Mouse (Mus musculus): ENCODE measurements around the gene Tm9sf1.

The Tm9sf1 gene

GRCm38 (mm10) chr14:55598521-55599390 is 44.9 kb downstream of the Tm9sf1 start:
- in situ Hi-C loops (cut with MboI; ENCODE audit: low pct_unique_long_range_greater_than_20kb in 1 of 2, low sequenced_read_pairs in 2 of 2, unreplicated experiment in 1 of 2), result no loop called here

- in situ Hi-C loops (cut with MboI; ENCODE audit: low pct_unique_long_range_greater_than_20kb in 1 of 2, low sequenced_read_pairs in 2 of 2, unreplicated experiment in 1 of 2), result no loop called here
Observed at GRCm38 (mm10) chr14:55596036-55596690, 47.4 kb downstream of the Tm9sf1 start.

GRCm38 (mm10) chr14:55592226-55592625 is 51.4 kb downstream of the Tm9sf1 start:
- in situ Hi-C loops (cut with MboI; ENCODE audit: low pct_unique_long_range_greater_than_20kb in 1 of 2, low sequenced_read_pairs in 2 of 2, unreplicated experiment in 1 of 2), result no loop called here

- in situ Hi-C loops (cut with MboI; ENCODE audit: low pct_unique_long_range_greater_than_20kb in 1 of 2, low sequenced_read_pairs in 2 of 2, unreplicated experiment in 1 of 2), result no loop called here
Observed at GRCm38 (mm10) chr14:55591331-55591891, 52.2 kb downstream of the Tm9sf1 start, which contains the start of gene Rnf31. Gene Rnf31 (plus strand): TSS chr14:55591708.

- in situ Hi-C loops (cut with MboI; ENCODE audit: low pct_unique_long_range_greater_than_20kb in 1 of 2, low sequenced_read_pairs in 2 of 2, unreplicated experiment in 1 of 2), result no loop called here
Observed at GRCm38 (mm10) chr14:55590748-55591330, 52.8 kb downstream of the Tm9sf1 start, which contains the start of gene Psme2. Gene Psme2 (minus strand): TSS chr14:55591113.

DNA sequence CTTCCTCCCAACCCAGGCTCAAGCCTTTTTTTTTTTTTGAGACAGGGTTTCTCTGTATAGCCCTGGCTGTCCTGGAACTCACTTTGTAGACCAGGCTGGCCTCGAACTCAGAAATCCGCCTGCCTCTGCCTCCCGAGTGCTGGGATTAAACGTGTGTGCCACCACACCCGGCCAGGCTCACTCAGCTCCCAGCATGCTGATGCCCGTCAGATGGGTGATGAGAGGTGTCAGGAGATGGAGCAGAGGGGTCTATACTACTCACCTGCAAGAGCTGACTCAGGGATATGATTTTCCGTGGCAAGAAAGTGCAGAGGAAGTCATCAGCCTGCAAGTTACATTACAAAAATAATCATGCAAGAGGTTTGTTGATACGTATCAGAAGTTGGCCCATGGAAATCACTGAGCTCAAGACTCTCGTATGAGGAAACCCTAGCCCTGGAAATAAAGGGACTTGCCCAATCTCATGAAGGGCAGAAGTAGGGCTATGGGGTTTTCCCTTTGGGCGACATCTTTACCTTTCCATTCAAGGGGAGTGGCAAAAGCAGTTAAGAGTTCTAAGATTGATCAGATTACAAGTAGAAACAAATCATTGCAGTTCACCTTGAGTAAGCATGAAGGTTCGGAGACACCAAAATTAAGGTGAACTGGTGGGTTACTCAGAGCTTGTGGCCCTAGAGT is 53.7 kb downstream of the Tm9sf1 start:
- in situ Hi-C loops (cut with MboI; ENCODE audit: low pct_unique_long_range_greater_than_20kb in 1 of 2, low sequenced_read_pairs in 2 of 2, unreplicated experiment in 1 of 2), result no loop called here

GRCm38 (mm10) chr14:55589271-55589670 is 54.3 kb downstream of the Tm9sf1 start:
- in situ Hi-C loops (cut with MboI; ENCODE audit: low pct_unique_long_range_greater_than_20kb in 1 of 2, low sequenced_read_pairs in 2 of 2, unreplicated experiment in 1 of 2), result no loop called here

- in situ Hi-C loops (cut with MboI; ENCODE audit: low pct_unique_long_range_greater_than_20kb in 1 of 2, low sequenced_read_pairs in 2 of 2, unreplicated experiment in 1 of 2), result no loop called here
Observed at GRCm38 (mm10) chr14:55586149-55586548, 57.5 kb downstream of the Tm9sf1 start.
